Mouse (Mus musculus) urinary bladder, adult 18-20 months (tissue): Measurements from ENCODE around the gene Map3k20.

Source experiments
- DNase-seq, 2 experiments: peaks; one replicate each; pipeline ENCODE4 v3.0.0; 2022; ENCODE audit warnings: low spot score in 2 of 2, mixed read lengths in 2 of 2

Gene Map3k20

DNA sequence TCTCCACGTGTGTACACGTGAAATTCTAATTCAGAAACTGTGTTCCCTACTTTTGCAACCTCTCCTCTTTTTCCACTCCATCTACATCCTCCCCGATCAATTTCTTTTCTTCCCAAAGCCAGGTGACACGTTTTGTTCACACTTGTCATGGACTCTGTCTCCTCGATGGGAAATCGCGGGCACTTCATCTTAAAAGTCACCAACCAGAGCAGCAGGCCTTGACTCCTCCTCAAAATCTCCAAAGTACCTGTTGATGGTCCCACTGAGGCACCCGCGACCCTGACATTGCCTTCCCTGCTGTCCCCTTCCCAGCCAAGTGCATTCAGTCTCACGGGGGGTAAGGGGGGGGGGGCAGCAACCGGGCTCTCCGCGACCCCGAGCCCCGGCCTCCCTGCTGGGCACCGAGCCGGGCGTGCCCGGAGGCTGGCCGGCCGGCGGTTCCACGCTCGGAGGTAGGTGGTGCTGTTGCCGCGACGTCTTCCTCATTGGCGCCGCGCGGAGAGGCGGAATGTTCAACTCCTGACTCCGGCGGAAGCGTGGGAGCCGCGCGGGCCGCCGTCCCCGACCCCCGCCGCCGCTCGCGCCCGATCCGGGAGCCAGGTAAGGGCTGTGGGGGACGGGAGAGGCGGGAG lies at the start of gene Map3k20:
Gene Map3k20, plus strand, starts transcription at position 382 of the 632 bp plus-strand sequence.
- DNase-seq: peak in 1 of 2 experiments; percentile 59

DNA sequence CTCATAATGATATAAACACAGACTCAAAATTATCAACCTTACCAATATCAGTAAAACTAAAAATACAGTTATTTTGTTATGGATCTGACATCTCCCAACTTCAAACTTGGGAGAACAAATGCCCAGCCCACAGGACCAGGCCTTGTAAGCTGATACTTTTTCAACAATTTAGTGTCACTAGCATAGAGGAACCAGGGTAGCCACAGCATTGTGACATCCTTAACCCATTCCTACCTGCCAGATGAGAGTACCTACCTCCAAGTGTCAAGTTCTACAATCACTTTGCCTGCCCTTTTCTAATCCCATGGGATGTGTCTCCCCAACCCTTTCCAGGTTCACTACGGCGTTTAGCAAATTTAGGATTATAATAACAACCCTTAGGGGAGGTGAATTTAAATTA lies 47.0 kb upstream of the Map3k20 start:
- no peak for DNase-seq

DNA sequence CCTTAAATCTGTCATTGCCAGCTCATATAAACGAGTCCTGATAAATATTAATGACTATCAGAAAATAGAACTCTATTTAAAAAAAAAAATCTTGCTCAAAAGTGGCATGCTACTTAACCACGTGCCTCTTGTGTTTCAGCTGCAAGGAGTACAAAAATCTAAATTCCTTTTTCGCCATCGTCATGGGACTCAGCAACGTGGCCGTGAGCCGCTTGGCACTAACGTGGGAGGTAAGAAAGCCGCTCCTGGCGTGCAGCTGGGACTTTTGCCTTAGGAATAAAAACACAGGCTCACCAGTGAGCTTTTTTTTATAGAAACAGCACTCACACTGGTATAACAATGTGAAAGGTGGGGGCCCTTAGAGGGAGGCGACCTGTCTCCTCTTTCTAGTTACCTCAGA lies 46.5 kb upstream of the Map3k20 start:
- DNase-seq: no peak

DNA sequence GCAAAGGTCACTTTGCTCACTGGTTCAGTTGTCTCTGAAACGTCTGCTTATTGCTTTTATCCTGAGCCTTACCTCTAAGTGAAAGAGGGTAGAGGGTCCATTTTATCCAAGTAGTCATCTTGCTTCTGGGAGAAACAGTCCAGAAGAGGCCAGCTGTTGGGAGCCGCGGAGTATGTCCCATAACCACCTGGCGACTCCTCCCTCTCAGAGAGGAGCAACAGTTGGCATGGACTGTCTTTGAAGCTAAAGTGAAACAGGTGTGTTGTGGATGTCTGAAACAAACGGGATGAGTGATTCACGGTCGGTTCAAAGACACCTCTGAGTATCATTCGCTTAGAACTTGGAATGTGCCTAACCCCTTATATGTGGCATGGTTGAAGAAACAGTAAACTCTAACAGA lies 46.0 kb upstream of the Map3k20 start:
- no peak for DNase-seq

DNA sequence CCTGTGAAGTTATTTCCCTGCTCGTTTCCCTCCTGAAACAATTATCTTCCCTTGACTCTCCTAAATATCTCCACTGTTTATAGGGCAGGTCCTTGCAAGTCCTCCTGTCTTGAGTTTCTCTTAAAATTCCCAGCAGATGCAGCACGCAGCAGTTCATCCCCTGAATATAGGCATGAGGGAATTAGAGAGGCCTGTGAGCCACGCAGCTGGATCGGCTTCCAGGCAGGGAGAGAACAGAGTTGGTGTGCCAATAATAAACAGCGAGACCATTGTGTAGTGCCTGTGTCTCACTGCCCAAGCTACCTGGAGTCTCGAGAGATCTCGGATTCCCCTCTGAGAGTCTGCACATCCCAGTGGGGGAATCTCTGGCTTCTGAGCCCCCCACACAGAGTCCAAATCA lies 45.4 kb upstream of the Map3k20 start:
- DNase-seq: no peak

DNA sequence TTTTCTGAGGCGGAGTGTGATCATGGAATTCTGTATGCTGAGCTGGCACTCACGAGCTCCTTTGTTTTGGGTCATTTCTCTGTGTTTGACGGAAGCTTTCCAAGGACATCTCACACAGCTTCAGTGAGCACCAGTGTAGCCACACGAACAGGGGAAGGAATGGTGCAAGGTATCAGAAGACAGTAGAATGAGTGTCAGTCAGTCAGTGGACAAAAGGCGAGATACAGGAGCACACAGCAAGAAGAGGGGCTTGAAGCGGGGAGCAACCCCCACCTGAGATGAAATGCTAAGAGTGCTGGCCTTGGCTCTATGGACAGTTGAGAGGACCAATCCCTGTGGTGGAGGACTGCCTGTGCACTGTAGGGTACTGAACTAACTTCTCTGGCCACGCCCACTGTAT lies 44.7 kb upstream of the Map3k20 start:
- no peak for DNase-seq

DNA sequence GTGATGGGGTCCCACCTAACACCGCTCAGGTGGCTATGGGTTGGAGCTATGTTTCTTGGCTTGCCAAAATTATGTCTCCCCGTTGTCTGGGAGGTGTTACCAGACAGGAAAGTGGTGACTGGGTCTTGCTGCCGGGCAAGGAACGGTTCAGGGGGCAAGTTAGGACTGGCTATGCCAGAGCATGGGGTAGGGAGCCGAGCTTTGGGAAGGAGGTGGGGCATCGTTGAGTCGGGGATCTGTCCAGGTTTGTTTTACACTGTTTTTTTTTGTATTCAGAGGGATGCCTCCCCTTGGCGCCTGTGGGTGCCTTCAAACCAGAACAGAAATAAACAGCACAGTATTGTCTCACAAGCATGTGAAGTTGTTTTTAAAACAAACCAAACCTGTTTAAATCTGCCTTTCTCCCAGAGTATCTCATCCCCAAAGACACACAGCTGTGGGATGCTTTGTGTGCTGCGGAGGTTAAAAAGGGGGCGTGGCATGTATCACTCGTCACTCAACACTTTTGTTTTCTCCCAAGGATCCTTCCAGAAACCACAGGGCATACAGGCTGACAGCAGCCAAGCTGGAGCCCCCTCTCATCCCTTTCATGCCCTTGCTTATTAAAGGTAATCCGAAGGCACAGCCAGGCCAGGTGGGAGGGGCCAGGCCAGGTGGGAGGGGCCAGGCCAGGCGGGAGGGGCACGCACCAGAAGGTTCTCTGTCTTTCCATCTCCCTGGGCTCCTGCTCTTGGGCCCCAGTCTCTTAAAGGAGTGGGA lies 43.5 kb upstream of the Map3k20 start:
- DNase-seq: no peak

DNA sequence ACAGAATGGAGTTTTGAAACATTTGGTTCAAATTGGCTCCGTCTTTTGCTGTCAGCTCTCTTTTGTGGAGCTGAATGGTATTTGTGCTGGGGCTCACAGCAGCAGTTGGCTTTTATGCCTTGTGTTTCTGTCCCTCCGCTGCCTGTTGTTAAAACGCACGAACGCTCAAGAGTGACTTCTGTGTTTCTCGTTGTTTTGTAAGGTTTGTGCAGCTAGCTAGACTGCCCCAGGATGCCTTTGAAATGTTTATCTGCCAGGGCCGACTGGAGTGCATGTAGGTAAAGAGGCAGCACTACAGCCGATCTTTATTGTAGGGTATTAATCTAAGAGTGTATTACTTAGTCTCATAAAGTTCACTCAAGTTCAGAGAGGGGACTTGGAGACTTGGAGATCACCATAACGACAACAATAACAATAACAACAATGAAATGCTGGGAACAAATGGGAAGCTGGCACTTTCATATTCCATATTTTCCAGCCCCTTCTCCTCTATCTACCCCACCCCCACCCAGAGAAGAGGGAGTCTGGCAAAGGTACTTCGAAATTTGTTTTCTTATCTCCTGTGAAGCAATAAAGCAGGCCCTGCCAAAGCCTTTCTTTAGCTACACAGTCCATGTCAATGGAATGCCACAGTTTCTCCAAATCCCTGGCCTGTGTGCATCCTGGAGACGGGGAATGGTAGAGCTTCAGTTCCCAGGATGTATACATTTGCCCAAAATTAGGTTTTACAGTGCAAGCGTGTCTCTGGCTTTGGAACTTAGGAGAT lies 42.3 kb upstream of the Map3k20 start:
- no peak for DNase-seq

DNA sequence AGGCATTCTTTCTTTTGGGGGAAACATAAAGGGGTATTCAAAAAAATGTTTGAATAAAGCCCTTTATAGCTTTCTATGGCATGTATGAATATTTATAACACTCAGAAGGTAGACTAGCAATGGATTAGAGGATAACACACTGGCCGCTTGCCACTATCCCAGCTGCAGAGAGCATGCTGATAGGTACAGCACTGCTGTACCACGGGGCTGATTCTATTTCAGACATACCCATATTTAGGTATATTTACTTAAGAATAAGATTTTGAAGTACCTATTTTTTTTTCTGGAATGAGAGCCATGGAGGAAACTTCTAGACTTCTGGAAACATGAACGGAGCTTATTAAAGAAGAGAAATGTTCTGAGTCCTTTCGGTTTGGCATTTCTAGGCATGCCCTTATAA lies 39.8 kb upstream of the Map3k20 start:
- DNase-seq: no peak

DNA sequence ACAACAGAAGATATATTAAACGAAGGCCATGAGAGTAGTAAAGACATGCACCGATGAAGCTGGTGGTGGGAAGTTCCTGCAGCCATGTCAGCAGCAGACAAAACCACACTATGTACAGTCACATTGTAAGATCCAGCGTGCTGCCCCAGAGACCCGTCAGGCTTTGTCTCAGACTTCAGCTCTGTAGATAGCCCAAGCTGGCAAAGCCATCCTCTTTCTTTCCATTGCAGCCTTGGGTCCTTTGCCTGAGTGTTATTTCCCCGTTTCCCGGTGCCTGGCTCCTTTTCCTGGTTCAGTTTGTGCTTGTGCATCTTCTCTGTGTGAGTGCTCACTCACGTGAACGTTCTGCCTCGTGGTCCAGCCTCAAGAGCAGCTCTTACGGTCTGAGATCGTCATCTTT lies 39.1 kb upstream of the Map3k20 start:
- no peak for DNase-seq

DNA sequence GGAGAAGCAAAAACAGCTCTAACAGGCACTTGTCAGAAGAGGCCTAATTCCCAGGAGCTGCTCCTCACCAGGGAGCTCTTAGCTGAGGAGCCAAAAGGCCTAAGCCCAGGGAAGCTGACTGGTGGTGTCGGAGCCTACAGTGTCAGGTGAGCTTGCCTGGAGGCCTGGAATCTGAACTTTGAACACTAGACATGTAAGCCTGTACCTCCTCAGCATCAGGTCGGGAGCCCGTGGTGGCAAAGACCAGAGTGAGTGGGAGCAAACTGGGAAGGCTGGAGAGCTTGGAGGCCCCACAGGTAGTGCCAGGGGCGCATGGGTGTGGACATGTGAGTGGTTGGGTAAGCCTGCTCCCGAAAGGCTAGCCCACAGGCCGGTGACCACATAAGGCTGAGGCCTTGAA lies 37.6 kb upstream of the Map3k20 start:
- no peak for DNase-seq

DNA sequence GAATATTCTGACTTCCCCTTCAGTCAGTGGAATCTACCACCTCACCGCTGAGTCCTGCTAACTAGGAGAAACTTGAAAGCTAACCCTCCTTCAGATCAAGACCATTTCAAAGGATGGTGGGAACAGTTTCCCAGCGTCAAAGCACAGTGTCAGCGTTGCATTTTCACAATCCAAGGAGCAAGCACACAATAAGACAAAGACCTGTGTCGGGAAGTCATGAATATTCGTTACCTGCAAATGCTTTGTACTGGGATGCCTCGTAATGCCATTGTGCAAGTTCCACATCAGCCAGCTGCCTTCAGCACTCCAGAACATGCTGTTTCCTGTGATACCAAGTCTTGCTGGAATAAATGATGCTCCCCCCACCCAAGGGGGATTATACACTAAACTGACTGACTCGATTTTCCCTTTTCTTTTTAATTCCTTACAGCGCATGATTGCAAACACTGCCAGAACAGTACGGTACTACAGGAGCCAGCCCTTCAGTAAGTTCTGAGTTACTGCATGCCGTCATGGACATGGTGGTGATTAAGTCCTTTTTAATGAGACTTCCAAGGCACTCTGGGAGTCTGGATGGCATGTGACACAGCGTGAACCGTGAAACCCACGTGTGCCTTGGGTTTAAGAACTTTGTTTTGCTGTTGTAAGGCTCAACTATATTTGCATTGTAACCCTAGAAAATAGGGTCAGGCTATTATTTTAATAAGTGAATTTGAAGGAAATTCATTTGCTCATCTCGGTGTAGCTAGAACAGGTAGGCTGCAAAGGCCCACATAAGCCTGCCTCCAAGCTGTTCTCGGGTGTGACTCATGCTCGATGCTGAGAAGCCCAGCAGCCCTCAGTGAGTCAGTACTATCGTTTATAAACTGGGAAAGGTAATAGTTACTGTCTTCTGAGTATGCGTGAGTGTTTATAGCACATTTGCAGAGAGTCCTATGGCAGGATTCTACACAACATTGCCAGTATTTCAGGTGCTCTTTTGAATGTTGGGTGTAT lies 32.6 kb upstream of the Map3k20 start:
- no peak for DNase-seq

DNA sequence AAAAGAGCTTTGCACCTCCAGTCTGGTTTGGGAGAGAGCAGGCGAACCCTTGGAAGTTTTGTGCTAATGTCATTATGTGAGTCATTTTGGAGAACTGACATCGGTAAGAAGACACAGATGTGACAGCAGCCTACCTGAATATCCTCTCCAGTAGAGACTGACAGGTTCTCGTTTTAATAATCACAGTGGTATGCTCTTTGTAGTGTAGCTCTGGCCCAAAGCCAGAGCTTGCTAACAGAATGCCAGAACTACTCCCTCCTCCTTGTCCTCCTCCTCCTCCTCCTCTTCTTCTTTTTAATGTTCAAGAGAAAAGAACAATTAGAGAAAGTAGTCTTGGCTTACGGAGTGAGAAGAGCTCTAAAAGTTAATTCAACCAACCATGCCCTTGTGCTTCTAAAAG lies 31.6 kb upstream of the Map3k20 start:
- DNase-seq: no peak

DNA sequence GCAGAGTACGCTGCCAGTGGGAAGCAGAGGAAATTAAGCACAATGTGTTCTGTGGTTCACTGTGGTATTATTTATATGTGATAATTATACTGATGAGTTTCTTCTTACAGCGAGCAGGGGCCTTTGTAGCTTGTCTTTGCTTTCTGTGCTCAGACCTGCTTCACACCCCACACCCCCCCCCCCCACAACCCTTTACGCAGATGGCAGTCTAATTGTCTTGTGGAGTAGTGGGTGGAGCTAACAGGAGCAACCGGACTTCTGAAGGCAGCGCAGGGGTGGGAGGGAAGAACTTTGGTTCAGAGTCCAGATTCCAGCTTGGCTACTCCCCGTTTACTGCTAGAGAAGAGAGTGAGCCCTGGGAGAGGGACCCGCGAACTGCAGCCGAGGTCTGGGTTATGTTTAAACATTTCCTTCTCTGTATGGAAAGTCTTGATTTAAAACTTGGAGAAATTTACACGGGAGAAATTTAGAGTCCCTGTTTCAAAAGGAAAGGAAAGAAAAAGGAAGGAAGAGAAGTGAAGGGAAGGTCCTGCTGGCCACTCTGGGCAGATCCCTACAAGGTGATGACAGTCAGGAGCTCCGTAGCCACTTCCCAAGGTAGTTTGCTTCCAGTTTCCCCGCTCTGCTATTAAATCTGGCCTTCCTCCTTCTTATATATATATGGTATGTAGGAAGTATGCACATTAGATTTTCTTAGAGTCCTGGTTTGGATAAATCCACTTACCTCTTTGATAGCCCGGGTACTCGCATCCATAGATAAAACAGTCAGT lies 30.4 kb upstream of the Map3k20 start:
- no peak for DNase-seq

DNA sequence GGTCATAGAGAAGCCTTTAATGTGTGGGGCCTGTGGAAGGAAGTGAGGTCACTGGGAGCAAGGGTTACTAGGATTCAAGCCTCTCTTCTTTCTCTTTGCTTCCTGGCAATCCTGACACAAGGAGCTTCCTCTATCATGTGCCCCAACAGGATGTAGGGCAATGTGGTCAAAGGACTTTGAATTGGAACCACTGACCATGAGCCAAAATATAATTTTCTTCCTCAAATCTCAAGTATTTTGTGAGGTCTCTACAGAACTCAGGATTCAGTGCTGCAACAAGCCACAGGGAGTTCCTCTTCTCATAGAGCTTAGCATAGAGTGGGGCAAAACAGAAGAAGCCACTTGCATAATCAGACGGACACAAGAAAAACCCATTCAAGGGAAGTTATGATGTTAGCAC lies 24.7 kb upstream of the Map3k20 start:
- no peak for DNase-seq

DNA sequence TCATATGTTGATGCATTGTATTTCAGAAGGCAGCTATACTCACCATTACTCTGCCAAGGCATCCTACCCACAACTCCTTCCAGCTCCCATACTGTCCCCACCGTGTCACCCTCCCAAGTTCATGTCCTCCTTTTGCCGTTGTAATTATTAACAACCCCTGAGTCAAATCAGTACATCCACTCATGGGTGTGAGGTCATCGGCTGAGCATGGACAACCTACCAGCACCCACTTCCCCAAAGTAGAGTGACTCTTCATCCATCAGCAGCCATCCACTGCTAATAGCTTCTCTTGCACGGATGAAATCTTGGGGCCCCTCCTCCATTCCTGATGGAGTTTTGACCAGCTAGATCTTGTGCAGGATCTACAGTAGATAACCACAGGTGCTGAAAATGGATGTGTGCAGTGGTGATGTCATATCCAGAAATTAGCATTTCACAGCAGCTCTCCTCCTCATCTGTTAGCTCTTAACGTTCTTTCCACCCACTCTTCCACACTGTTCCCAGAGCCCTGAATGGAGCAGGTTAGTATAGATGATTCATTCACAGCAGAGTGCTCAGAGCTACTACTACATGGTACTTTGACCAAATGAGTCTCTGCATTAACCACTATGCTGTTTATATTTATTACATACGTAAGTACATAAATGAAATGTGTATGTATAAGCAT lies 22.5 kb upstream of the Map3k20 start:
- DNase-seq: no peak

DNA sequence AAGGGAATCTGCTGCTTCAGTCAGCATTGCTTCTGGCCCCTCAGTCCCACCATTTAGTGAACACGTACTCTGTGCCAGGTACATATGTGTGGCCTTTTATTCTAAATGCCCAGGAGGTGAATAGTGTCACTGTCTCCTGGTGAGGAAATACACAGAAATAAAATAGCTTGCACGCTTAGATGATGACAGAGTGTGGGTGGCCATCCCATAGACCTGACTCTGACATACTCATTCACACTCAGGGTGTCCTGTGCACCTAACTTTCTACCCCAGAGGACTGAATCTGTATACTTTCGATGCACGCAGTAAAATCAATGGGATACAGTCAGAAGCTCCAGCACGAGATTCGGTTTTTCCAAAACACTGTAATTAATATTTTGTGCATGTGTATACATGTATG lies 18.0 kb upstream of the Map3k20 start:
- no peak for DNase-seq

DNA sequence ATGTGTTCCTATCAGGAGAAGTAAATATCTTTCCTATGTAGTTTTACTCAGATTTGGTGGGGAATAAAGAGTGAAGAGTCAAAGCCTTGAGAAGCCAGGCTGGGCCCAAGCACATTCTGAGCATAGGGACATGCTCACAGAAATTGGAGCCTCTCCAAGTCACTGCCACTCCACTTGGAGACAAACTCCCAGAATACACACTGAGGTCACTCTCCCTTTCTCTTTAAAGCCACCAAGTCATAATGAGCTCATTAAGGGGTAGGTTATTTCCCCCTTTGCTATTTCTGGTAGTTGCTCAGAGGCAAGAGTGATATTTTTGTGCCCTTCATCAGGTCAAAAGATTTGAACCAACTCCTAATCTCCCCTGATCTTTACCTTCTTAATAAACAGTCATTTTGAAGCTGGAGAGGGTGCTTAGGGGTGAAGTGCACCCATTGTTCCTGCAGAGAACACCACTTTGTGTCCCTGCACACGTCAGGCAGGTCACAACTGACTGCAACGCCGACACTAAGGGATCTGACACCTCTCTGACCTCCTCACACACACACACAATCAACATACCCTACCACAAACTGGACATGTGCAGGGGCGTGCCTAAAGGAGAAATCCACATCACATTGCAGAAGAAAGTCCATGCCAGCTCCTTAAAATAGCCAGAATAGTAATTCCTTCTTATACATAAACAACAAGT lies 15.6 kb upstream of the Map3k20 start:
- DNase-seq: no peak

DNA sequence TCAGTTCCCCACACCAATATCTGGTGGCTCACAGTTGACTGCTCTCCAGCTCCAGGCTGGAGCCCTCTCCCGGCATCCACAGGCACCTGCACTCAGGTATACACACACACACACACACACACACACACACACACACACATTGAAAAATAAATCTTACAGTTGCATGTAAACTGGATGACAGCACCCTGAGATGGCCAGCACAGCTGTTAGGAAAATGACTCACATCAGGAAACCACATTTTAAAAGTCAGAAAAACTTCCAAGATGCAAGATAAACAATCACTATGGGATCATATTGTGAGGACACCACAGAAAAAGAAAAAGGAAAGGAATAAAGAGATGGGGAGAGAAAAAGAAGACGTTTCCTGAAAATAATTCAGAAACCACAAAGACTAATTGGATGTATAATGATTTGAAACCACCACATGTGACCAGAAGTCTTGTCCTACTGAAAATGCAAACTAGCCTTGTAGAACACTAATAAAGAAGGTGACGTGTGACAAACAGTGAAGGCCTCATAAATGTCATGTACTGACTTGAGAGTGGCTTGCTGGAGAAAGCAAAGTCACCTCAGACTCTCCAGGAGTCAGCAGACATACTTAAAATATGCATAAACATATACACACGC lies 7.1 kb upstream of the Map3k20 start:
- DNase-seq: no peak
